Mouse (Mus musculus): ENCODE results near the gene Ptprm.

The Ptprm gene

GRCm38 (mm10) chr17:67354451-67355011 lies at the start of gene Ptprm:
Gene Ptprm (minus strand): TSS chr17:67354457.
- DNase-seq: peak; percentile 22 to 34

- no peak for DNase-seq
Measured at GRCm38 (mm10) chr17:67396205-67396604, 41.9 kb upstream of the Ptprm start.

- no peak for DNase-seq
Measured at GRCm38 (mm10) chr17:67390851-67391250, 36.6 kb upstream of the Ptprm start.

- no peak for DNase-seq
Measured at GRCm38 (mm10) chr17:67388171-67388570, 33.9 kb upstream of the Ptprm start.

GRCm38 (mm10) chr17:67385286-67385685 lies 31.0 kb upstream of the Ptprm start:
- no peak for DNase-seq

- no peak for DNase-seq
Measured at GRCm38 (mm10) chr17:67383635-67384034, 29.4 kb upstream of the Ptprm start.

DNA sequence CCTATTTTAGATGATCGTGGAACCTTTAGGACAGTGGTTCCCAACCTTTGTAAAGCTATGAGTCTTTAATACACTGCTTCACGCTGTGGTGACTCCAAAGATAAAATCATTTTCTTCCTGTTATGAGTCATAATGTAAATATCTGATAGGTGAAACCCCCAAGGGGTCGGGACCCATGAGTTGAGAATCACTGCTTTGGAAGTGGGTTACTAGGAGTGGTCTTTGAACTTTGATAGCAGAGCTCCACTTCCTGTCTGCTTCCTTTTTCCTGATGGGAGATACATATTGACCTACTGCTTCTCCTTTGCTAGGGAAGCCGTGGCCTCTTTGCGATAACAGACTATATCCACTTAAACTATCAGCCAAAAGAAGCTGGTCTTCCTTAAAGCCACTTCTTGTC lies 27.4 kb upstream of the Ptprm start:
- no peak for DNase-seq

DNA sequence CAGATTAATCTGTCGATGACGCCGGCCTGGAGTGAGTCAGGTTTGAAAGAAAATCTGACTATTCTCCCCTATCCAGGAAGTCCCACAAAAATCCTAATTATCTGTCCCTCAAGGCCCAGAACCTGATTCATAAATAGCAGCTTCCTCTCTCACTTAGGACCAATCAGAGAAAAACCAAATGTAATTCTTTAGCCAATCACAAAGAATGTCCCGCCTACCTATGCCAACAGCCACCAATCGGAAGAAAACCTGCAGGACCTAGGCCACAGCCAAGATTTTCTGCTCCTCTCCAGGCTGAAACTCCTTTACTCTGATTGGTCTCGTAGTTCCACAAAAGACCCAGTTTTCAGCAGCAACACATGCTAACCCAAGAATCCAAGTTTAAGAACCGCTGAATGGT lies 13.6 kb upstream of the Ptprm start:
- DNase-seq: no peak

DNA sequence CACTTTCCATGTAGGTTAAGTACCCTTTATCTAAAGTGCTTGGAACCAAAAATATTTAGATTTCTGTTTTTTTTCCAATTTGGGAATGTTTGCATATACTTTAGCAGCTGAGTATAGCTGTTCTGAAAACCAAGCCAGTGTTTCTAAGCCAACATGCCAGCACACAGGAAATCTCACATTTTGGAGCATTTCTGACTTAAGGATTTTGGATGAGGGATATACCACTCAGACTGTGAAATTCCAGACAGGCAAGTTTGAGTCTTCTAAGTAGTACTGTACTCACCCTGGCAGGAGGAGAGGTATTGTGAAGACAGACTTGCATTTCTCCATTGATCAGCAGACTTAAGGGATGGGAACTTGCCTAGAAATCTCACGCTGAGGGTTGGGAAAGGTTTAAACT lies 10.2 kb upstream of the Ptprm start:
- DNase-seq: no peak

DNA sequence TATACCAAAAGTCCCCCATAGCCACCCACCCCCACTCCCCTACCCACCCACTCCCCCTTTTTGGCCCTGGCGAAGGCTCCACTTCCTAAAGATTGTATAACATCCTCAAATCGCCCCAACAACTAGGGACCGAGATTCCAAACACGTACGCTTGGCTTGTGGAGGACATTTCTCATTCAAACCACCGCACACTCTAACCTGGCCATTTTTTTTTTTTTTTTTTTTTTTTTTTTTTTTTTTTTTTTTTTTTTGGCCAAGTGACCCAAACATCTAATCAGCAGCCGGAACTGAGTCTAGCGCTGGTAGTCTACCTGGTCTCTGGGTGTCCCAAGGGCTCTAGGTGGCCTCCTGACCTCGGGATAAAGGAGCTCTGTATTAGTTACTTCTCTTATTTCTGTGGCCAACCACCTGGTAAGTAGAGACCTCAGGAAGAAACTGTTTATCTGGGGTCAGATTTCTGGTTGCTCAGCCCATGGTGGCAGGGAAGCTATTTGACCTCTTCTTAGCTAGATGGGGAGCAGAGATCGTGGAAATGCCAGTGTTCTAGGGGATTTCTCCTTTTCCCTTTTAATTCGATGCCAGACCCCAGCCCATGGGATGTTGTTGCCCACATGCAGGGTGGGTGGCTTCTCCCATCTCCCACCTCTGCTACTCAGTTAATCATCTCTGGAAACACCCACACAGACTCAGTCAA lies 9.3 kb upstream of the Ptprm start:
- DNase-seq: no peak

- no peak for DNase-seq
Measured at GRCm38 (mm10) chr17:67362131-67362530, 7.9 kb upstream of the Ptprm start.

- no peak for DNase-seq
Measured at GRCm38 (mm10) chr17:67360606-67361005, 6.3 kb upstream of the Ptprm start.

DNA sequence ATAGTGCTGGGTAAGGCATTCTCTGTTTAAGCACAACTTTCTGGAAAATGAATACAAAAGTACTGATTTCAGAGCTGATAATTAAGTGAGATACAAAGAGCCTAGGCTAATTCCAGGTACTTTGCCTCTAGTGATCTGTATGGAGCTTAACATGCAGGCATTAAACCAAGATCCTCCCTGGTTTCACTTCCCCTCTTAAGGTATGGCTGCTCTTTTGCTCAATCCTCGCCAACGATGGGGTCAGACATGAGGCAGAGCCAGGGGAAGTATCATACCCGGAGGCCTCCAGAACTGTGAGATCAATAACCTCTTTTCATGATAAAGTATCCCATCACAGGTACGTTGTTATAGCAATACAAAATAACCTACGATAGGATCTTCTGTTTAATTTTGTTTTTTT lies 5.3 kb upstream of the Ptprm start:
- no peak for DNase-seq

- DNase-seq: no peak
Measured at GRCm38 (mm10) chr17:67358541-67358940, 4.3 kb upstream of the Ptprm start.

DNA sequence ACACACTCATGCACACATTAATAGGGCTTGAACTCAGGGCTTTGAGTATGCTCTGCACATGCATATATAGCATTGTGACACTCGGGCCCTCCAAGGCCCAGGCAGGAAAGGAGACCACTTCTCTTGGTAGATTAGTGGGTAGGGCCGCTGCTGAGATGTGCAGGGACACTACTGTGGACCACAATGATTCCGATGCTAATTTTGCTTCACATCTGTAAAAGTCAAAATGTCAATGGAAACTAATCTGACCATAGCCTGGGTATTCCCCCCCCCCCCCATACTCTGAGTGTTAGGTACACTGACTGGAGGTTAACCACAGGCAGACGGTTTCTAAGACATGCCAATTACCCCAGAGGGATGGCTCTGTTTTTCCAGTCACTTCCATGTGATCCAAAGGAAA lies 2.9 kb upstream of the Ptprm start:
- no peak for DNase-seq

DNA sequence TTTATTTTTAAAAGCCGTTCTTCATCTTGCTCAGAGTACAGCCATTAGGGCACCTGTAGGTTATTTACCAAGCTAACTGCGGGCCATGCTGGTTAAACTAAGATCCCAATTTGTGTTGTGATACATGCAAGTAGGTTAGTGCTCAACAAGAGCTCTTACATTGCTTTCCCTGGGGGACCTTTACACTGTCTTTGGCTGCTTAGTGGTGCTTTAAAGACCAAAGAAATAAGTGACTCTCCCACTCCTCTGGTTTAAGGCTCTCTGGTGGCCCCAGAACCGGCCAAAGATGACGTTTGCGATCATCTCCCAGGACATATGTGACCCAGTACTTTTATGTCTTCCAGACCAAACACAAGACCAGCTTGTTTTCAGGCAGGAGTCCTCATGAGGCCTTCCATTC lies 994 bp upstream of the Ptprm start:
- no peak for DNase-seq

DNA sequence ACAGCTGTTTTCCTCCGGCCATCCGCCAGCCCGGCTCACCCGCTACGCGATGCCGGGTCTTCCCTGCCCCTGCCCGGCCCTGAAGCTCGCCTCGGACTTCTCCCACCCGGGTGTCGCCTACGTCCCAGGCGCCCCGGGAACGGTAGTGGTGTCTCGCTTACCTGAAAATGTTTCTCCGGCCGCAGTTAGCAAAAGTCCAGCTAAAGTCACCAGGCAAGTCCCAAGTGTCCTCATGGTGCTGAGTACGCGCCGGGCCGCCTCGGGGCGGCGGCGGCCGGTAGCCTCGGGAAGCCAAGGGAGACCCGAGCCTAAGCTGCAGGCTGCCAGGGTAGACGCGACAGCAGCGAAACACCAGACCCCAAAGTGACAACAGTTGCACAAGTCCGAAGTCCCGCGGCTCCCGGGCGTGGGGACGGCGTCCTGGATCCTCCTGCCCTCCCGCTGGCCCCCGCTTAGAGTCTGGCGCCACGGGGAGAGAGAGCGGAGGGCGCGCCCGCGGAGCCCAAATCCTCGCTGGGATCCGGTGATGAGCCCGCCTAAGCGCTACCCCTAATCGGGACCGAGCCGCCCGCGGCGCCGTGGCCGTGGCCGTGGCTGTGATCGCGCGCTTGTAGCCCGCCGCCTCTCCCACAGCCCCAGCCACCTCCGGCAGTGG lies 334 bp downstream of the Ptprm start:
- peak; percentile 7 to 8 for DNase-seq

- no peak for DNase-seq
Measured at GRCm38 (mm10) chr17:67352956-67353795, 1.1 kb downstream of the Ptprm start.

DNA sequence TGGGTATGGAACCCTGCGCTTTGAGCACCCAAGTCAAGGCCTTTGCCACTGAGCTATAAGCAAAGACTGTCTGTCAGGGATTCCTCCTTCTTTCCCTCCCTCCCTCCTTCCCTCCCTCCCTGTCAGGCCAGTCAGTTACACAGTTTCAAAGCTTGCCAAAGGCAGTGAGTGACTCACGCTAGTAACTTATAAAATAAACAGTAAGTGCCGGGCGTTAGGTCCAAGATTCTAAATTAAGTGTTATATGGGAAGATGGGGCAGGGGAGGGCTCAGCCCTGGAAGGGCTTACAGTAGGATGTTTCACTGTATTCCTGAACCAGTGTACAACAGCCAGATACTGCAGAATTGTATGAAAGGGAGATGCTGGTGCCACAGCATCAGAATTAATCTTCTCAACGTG lies 2.8 kb downstream of the Ptprm start:
- DNase-seq: no peak

DNA sequence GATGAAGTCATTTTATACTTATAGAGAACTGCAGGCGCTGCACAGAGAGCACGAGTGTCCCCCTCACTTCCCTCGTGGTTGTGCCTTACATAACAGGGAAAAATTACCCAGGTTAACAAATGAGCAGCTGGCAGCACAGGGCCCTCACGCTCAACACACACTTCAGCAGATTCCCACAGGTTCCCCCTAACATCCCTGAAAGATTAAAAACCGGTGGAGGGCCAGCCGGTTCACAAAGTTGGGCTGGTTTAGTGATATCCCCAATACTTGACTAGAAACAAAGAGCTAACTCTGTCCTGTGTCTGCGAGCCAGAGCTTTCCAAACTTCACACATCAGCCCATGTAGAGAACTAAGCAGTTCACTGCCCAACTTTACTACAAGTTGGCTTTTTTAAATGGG lies 3.7 kb downstream of the Ptprm start:
- DNase-seq: no peak

DNA sequence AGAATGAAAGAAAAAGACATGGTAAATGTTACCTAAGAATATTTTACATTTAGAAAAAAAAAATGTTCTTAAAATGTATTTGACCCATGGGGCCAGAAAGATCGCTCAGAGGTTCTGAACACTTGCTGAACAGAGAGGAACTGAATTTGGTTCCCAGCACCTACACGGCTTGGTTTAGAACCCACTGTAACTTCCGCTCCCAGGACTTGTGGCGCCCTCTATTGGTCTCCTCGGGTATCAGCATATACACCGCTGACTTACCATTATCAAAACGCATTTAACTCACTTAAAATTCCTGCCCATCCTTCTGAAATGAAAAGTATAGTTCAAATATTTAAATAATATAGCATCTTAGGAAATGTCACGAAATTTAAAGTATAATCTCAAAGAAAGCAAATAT lies 4.7 kb downstream of the Ptprm start:
- DNase-seq: no peak

DNA sequence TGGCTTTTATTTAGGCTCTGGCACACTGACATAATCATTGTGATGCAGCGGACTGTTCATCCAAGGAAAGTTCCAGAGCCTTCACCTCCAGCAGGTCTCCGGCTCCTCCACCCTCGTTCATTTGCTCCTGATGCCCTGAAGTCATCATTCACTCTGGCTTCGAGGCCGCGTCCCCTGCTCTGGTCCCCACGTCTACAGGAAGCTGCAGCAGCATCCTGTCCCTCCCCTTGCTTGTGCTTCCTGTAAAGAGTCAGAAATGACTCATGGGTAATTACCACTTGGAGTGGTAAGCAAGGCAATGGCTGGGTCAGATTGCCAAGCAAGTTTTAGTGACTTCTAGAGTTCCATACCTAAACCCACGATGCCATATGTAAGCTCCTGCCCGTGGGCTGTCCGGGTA lies 7.3 kb downstream of the Ptprm start:
- no peak for DNase-seq

- no peak for DNase-seq
Measured at GRCm38 (mm10) chr17:67345157-67345556, 9.1 kb downstream of the Ptprm start.

DNA sequence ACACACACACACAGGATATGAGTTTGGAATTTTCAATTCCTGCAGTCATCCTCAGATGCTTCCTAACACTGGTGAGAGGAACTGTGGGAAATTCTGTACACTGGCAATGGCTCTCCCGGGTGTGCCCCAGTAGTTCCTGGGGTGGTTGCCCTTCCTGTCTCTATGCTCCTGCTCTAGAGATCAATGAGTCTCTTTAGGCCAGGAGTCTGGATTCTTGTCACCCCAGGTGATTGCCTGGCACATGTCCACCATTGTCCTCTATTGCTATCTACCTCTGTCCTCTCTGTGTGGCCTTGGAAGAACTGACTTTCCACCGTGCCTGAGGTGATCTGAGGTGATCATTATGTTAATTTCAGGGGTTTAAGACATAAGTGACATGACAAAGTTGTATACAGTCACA lies 10.8 kb downstream of the Ptprm start:
- no peak for DNase-seq
